Mouse (Mus musculus): ENCODE measurements around the gene Gm10570. TPM values are rescaled to one million over a fixed set of nuclear protein-coding genes. Genes with fewer than 3 reads are reported as not detected.

The Gm10570 gene
- polyA plus RNA-seq, 1 experiment from 2014 or later: not detected

DNA sequence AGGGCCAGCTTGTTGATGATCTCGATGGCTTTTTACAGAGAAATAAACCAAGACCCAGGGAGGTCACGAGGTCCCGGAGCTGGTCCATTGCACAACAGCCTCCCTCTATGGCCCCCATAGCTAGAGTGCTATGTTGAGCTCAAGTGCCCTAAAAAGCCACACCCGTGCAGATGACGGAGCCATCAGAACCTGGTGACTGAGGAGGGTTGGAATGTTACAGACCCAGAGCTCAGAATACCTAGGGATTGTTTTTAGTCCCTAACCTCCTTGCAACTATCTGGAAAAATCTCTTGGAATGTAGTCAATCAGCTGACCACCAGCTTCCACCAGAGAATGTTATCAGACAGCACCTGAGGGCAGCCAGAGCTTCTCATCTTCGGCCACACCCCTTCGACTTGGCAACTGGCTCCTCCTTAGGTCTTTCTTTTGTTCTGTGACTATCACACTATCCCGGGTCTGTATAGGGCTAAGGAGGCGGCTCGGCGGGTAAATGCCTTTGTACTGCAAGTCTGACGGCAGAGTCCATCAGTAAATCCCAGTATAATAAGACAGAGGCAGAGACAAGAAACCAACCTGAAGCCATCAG lies 6.1 kb downstream of the Gm10570 start:
- Histone ChIP-seq H3K4me1 (peaks cover 1% of the 10 kb centered on the region), H3K4me3 (no peak overlapping the region), H3K9ac (no peak overlapping the region), H3K27me3 (peaks cover 19% of the 10 kb centered on the region), H3K27ac (no peak overlapping the region), H3K36me3 (no peaks in the 10 kb centered on the region), H3K4me2 (no peak overlapping the region), H3K9me3 (no peaks in the 10 kb centered on the region)
- 52% methylated on average over 12 of the region's 12 CpGs for WGBS
- ATAC-seq (ENCODE audit: insufficient number of reproducible peaks, insufficient read depth, low FRiP score, low TSS enrichment, low read depth): no peak

DNA sequence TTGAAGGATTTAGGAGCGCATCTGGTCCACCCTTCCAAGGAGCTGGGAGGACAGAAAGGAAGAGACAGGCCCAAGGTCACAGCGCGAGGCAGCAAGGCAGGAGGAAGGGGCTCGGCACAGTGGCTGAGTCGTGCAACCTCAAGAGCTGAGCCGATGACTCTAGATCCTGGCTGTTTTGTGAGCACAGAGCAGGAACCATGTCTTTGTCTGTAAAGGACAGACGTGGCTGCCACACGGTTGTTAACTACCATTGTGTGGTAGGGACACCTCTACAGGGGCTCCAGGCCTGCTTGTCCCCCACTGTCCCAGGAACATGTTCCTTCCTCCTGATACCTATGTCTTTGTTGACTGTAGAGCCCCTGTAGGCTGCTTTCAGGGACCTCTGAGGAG lies 8.8 kb downstream of the Gm10570 start:
- H3K9ac ChIP-seq: 0 out of 2 replicates have a peak overlapping the region, but pooled peaks have one; percentile 22
- H3K27me3 ChIP-seq: peaks cover 3% of the 10 kb centered on the region; the same call in 1 of the 2 replicates
- H3K4me3 ChIP-seq: no peak overlapping the region
- H3K4me2 ChIP-seq: no peak overlapping the region
- peaks cover 7% of the 10 kb centered on the region for H3K4me1 ChIP-seq
- 72% methylated on average over 8 of the region's 8 CpGs for WGBS
- no peak overlapping the region for H3K27ac ChIP-seq
- no peaks in the 10 kb centered on the region for H3K9me3 ChIP-seq
- ATAC-seq (ENCODE audit: insufficient number of reproducible peaks, insufficient read depth, low FRiP score, low TSS enrichment, low read depth): no peak
- no peaks in the 10 kb centered on the region for H3K36me3 ChIP-seq

DNA sequence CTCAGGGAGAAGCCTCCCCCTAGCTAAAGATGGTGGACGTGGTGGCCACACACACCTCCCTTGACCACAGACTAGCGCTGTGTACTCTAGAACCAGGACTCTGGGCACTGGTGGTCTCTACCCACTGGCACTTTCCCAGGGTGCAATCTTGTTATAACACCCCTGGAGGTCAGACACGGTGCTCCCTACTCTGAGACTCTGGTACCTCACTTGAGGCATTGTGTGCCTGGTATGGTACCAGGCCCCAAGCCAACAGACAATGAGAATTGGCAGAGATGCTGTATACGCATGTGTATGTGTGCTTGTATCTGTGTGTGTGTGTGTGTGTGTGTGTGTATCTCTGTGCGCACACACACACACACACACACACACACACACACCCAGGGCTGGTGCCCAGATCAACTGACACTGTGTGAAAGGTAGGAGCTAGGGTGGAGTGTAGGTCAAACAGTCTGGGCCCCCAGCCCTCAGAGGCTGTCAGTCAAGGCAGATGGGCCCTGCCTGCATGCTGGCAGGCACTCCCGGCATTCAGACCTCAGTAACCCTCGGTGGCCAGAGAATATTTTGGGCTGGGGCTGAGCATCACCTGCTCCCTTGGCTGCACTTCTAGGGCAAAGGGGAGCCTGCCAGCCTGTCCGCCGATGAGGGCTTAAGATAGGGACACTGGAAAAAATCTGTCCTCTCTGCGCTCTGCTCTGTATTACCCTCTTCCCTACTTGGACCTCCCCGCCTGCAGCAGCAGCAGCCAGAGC lies 9.4 kb downstream of the Gm10570 start:
- WGBS: 76% methylated on average over 11 of the region's 11 CpGs

DNA sequence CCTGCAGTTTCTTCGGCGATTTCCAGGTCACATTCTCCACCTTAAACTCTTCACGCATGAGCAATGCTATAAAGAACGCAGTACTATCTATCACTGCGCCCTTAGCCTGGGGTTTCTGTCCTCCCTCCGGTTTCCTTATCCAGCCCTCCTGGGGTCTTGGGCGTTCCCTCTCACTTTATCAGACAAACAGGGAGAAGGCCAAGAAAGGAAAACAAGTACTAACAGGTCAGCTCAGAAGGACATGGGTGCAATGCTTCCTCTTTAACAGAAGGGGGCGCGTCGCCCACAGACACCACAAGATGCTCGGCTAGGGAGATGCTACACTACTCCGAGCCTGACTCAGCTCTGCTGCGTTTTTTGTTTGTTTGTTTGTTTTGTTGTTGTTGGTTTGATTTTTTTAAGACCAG lies 11.3 kb downstream of the Gm10570 start:
- no peak overlapping the region for H3K4me3 ChIP-seq
- H3K27me3 ChIP-seq: no peaks in the 10 kb centered on the region
- no peak for ATAC-seq (ENCODE audit: insufficient number of reproducible peaks, insufficient read depth, low FRiP score, low TSS enrichment, low read depth)
- H3K4me2 ChIP-seq: no peak overlapping the region
- no peak overlapping the region for H3K27ac ChIP-seq
- H3K36me3 ChIP-seq: no peaks in the 10 kb centered on the region
- peaks cover 7% of the 10 kb centered on the region for H3K4me1 ChIP-seq
- 23% methylated on average over 13 of the region's 13 CpGs for WGBS
- no peaks in the 10 kb centered on the region for H3K9me3 ChIP-seq
- H3K9ac ChIP-seq: no peak overlapping the region

More for the DNA sequence above, 9.4 kb downstream of the Gm10570 start:
- Histone ChIP-seq H3K9ac (no peak overlapping the region), H3K4me3 (no peak overlapping the region), H3K36me3 (no peaks in the 10 kb centered on the region), H3K9me3 (no peaks in the 10 kb centered on the region), H3K27ac (no peak overlapping the region), H3K4me2 (no peak overlapping the region), H3K27me3 (peaks cover 3% of the 10 kb centered on the region; the same call in 1 of the 2 replicates), H3K4me1 (peaks cover 7% of the 10 kb centered on the region)
- no peak for ATAC-seq (ENCODE audit: insufficient number of reproducible peaks, insufficient read depth, low FRiP score, low TSS enrichment, low read depth)

DNA sequence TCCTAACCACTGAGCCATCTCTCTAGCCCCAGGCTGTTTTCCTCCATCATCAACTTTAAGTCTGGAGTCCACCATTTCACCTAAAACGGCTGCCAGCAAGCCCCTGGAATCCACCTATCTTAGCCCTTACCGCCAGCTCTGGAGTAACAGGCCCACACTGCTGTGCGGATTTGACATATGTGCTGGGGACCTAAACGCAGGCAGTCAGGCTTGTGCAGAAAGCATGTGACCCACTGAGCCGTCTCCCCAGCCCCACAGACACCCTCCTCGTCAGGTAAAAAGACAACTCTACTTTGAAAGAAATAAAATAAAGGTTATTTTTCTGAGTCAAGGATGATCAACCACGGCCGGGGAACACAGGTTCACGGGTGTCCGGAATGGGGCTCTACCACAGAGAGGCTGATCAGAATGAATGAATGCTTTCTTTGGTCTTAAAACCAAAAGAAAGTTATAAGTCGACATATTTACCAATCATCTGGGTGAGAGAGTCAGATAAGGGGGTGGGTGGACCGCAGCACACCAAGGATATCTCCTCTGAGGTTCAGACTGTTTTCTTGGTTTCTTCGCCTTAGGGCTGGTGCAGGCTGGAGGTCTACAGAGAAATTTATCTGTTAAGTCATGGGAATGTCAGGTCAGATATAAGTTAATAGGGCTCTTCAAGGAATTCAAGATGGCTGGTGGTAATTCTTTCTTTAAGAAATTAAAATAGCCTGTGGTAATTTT lies 12.1 kb downstream of the Gm10570 start:
- no peak overlapping the region for H3K4me2 ChIP-seq
- no peaks in the 10 kb centered on the region for H3K27me3 ChIP-seq
- H3K4me3 ChIP-seq: no peak overlapping the region
- H3K9ac ChIP-seq: no peak overlapping the region
- H3K9me3 ChIP-seq: no peaks in the 10 kb centered on the region
- WGBS: 82% methylated on average over 13 of the region's 13 CpGs
- no peak for ATAC-seq (ENCODE audit: insufficient number of reproducible peaks, insufficient read depth, low FRiP score, low TSS enrichment, low read depth)
- no peak overlapping the region for H3K27ac ChIP-seq
- peaks cover 7% of the 10 kb centered on the region for H3K4me1 ChIP-seq
- H3K36me3 ChIP-seq: no peaks in the 10 kb centered on the region

DNA sequence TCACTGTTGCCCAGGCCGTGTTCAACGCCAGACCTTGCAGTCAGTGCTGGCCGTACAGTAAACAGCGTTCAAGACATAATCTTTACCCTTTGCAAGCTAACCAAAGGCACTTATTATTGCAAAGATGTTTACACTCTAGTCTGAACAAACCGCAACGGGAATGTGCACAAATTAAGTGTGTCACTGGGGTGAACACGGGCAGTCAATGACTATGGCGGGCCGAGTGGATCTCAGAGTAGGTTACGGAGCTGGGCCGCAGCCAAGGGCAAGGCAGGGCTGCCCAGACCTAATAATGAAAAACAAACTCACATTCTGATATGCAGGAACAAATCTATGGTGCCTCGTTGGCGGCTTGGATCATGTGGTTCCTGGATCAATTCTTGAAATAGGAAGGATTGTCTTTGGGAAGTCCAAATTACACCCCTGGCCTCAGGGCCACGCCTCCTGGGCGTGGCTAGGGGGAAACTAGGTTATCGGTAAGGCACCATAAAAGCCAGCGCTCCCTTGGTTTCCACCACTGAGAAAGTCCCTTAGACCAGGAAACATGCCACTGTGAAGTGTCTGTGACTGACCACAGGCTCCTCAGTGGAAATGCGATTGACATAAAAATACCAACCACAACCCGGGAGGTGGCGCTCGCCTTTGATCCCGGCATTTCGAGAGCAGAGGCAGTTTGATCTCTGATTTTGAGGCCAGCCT lies 13.3 kb downstream of the Gm10570 start:
- Histone ChIP-seq H3K36me3 (no peaks in the 10 kb centered on the region), H3K9ac (no peak overlapping the region), H3K4me1 (peaks cover 7% of the 10 kb centered on the region), H3K4me3 (no peak overlapping the region), H3K4me2 (peak overlapping the region; percentile 7), H3K27me3 (no peaks in the 10 kb centered on the region), H3K27ac (no peak overlapping the region), H3K9me3 (no peaks in the 10 kb centered on the region)
- no peak for ATAC-seq (ENCODE audit: insufficient number of reproducible peaks, insufficient read depth, low FRiP score, low TSS enrichment, low read depth)
- 49% methylated on average over 23 of the region's 23 CpGs for WGBS

DNA sequence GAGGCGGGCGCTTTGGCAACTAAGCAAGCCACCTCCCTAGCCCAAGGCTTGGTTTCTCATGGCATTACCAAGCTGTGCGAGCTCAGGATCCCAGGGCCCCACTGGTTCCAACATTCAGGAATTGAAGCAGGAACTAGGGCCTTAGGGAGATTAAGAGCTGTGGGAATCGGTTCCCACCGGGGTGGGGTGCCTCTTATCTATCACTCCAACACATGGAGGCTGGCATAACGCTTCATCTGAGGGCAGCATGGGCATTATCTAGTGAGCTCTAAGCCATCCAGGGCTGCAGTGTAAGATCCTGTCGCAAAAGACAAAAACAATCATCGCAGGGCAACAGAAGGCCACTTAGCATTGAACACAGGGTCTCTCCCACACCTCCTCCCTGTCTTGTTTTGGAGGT lies 14.0 kb downstream of the Gm10570 start:
- Histone ChIP-seq H3K36me3 (no peaks in the 10 kb centered on the region), H3K27me3 (no peaks in the 10 kb centered on the region), H3K27ac (0 out of 2 replicates have a peak overlapping the region, but pooled peaks have one; percentile 0), H3K9ac (no peak overlapping the region), H3K9me3 (no peaks in the 10 kb centered on the region), H3K4me2 (no peak overlapping the region), H3K4me3 (no peak overlapping the region), H3K4me1 (peaks cover 7% of the 10 kb centered on the region)
- WGBS: 81% methylated on average over 8 of the region's 8 CpGs
- ATAC-seq (ENCODE audit: insufficient number of reproducible peaks, insufficient read depth, low FRiP score, low TSS enrichment, low read depth): no peak

DNA sequence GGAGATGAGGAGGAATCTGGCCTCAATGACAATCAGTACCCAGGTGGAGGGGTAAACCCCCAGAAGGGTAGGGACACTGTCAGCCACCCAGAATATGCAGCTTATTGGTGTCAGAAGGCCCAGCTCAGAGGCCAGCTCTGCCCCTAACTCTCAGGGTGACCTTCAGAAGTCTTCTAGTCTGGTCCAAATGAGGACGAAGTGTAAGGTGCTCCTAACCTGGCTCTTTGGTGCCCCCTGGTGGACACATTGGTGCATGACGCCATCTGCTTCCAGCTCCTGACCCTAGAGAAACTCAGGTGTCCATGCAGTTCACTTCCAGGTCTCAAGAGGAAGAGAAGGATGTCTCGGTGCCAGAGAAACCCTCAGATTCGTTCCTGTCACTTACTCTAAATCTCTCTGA lies 16.2 kb downstream of the Gm10570 start:
- Histone ChIP-seq H3K4me2 (no peak overlapping the region), H3K4me3 (no peak overlapping the region), H3K9me3 (no peaks in the 10 kb centered on the region), H3K27me3 (peaks cover 5% of the 10 kb centered on the region; the same call in 1 of the 2 replicates), H3K9ac (no peak overlapping the region), H3K36me3 (no peaks in the 10 kb centered on the region), H3K27ac (no peak overlapping the region), H3K4me1 (peaks cover 7% of the 10 kb centered on the region)
- 3% methylated on average over 4 of the region's 4 CpGs for WGBS
- no peak for ATAC-seq (ENCODE audit: insufficient number of reproducible peaks, insufficient read depth, low FRiP score, low TSS enrichment, low read depth)

DNA sequence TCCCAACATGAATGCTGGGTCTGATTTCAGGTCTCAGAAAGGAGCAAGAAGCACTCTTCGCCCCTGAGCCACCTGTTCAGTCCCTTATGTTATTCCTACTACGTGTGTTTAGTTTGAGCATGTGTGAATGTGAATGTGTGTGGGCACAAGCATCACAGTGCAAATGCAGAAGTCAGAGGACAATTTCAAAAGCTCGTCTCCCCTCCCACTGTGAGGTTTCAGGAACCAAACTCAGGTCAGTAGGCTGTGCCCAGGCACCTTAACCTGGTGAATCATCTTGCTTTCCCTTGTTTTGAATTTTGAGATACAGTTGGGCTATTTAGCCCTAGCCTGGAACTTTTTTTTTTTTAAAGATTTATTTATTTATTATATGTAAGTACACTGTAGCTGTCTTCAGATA lies 18.6 kb downstream of the Gm10570 start:
- no peak overlapping the region for H3K27ac ChIP-seq
- H3K4me2 ChIP-seq: no peak overlapping the region
- H3K4me3 ChIP-seq: no peak overlapping the region
- no peaks in the 10 kb centered on the region for H3K9me3 ChIP-seq
- no peak for ATAC-seq (ENCODE audit: insufficient number of reproducible peaks, insufficient read depth, low FRiP score, low TSS enrichment, low read depth)
- peaks cover 10% of the 10 kb centered on the region for H3K27me3 ChIP-seq
- H3K4me1 ChIP-seq: no peaks in the 10 kb centered on the region
- WGBS: 79% methylated on average over 3 of the region's 3 CpGs
- H3K9ac ChIP-seq: no peak overlapping the region
- H3K36me3 ChIP-seq: no peaks in the 10 kb centered on the region

DNA sequence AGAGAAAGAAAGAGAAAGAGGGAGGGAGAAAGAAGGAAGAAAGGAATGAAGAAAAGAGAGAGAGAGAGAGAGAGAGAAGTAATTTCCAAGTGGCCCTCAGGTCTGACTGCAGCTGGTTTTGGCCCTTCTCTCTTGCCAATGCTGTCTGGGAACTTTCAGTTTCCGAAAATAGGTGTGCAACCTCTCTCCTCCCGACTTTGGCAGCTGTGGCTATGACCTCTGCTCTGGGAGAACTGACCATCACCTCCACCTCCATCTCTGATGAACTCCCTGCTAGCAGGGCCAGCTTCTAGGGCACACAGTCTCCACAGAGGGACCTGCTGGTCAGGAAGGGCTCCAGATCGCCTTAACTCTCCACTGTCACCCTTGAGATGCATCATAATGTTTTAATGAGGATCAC lies 21.9 kb downstream of the Gm10570 start:
- no peak for ATAC-seq (ENCODE audit: insufficient number of reproducible peaks, insufficient read depth, low FRiP score, low TSS enrichment, low read depth)
- Histone ChIP-seq H3K9me3 (no peaks in the 10 kb centered on the region), H3K36me3 (no peaks in the 10 kb centered on the region), H3K4me3 (no peak overlapping the region), H3K4me1 (no peaks in the 10 kb centered on the region), H3K4me2 (no peak overlapping the region), H3K9ac (no peak overlapping the region), H3K27ac (no peak overlapping the region), H3K27me3 (peaks cover 16% of the 10 kb centered on the region)
- 40% methylated on average over 3 of the region's 3 CpGs for WGBS

DNA sequence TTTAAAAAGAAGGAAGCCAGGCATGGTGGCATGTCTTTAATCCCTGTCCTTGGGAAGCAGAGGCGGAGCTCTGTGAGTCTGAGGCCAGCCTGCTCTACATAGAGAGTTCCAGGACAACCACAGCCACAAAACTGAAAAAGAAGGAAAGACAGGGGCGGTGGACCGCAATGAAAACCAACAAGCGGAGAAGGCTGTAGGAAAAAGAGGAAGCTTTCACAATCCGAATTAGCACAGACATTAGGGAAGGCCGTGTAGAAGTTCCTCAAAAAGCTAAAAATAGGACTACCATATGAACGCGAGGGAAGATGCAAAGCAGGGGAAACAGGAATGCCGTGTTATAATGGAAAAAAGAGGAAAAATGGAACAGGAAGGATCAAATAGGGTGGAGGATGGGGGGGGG lies 24.6 kb downstream of the Gm10570 start:
- H3K27ac ChIP-seq: no peak overlapping the region
- no peak for ATAC-seq (ENCODE audit: insufficient number of reproducible peaks, insufficient read depth, low FRiP score, low TSS enrichment, low read depth)
- no peak overlapping the region for H3K4me2 ChIP-seq
- whole genome bisulfite sequencing: 84% methylated on average over 9 of the region's 9 CpGs
- H3K27me3 ChIP-seq: peaks cover 16% of the 10 kb centered on the region
- no peaks in the 10 kb centered on the region for H3K4me1 ChIP-seq
- no peaks in the 10 kb centered on the region for H3K9me3 ChIP-seq
- H3K36me3 ChIP-seq: no peaks in the 10 kb centered on the region
- no peak overlapping the region for H3K9ac ChIP-seq
- no peak overlapping the region for H3K4me3 ChIP-seq

Data from embryonic facial prominence, embryonic 13.5 days (tissue).